Mouse (Mus musculus) liver, embryonic 16.5 days (tissue): ENCODE results near the gene Ugt1a9. TPM values are rescaled to one million over a fixed set of nuclear protein-coding genes. Genes with fewer than 3 reads are reported as not detected.
A peak's percentile ranks its signal among the peaks of the same experiment; 100 is the strongest.

Source experiments
- ATAC-seq: fragments of 200-750 bp; cut with Nextera tagmentation; 2 replicates; pipeline ENCODE4 v1.8.0; 2017; ENCODE audit warnings: low read depth, mild to moderate bottlenecking, moderate number of reproducible peaks, moderate library complexity
- H3K27ac ChIP-seq: fragments of 300-500 bp; sonication (generic); 2 replicates; pipeline ENCODE4 v1.5.1; 2014; ENCODE audit warnings: mild to moderate bottlenecking, low read length
- H3K27me3 ChIP-seq: fragments of 300-500 bp; sonication (generic); 2 replicates; pipeline ENCODE4 v1.6.1; 2014; ENCODE audit warnings: low read depth, low read length, mixed read lengths; ENCODE audit not compliant: control insufficient read depth, insufficient read depth
- H3K36me3 ChIP-seq: fragments of 300-500 bp; sonication (generic); 2 replicates; pipeline ENCODE4 v1.6.1; 2014; ENCODE audit warnings: mild to moderate bottlenecking; ENCODE audit not compliant: control insufficient read depth, insufficient read depth
- H3K4me1 ChIP-seq: fragments of 300-500 bp; sonication (generic); 2 replicates; pipeline ENCODE4 v1.6.1; 2014; ENCODE audit warnings: low read depth, low read length, mixed read lengths; ENCODE audit not compliant: control insufficient read depth
- H3K4me2 ChIP-seq: fragments of 300-500 bp; sonication (generic); 2 replicates; pipeline ENCODE4 v1.6.1; 2014; ENCODE audit warnings: low read depth, low read length, mixed read lengths
- H3K4me3 ChIP-seq: fragments of 300-500 bp; sonication (generic); 2 replicates; pipeline ENCODE4 v1.5.1; 2014; ENCODE audit warnings: low read depth, mild to moderate bottlenecking, low read length
- H3K9ac ChIP-seq: fragments of 300-500 bp; sonication (generic); 2 replicates; pipeline ENCODE4 v1.6.1; 2014; ENCODE audit warnings: low read depth, low read length
- H3K9me3 ChIP-seq: fragments of 300-500 bp; sonication (generic); replicated peaks from 2 replicates; pipeline ENCODE4 v1.6.1; 2016; ENCODE audit warnings: low read length; ENCODE audit not compliant: control insufficient read depth
- WGBS: fragments of 180-500 bp; shearing (Covaris S2); extraction: QIAGEN DNeasy Blood & Tissue Kit; methylation state at CpG from one replicate; pipeline ENCODE4 v1.1.7; 2014; ENCODE audit not compliant: insufficient replicate concordance; 5-methylcytosine and 5-hydroxymethylcytosine counted together
- polyA plus RNA-seq: library from polyadenylated mRNA; unstranded; fragments of >200 nt; fragmentation: Nextera tagmentation; extraction: Ambion mirVana; gene quantifications from 2 replicates; pipeline ENCODE4 v1.2.1, GENCODE M21; 2015

The Ugt1a9 gene
- polyA plus RNA-seq, 1 experiment from 2014 or later = 0.44 TPM

- WGBS = 53% methylated on average over 3 of the region's 3 CpGs
- no peak overlapping the region for H3K27ac ChIP-seq
- no peaks in the 10 kb centered on the region for H3K4me1 ChIP-seq
- ATAC-seq = no peak
- H3K4me3 ChIP-seq = no peak overlapping the region
- H3K36me3 ChIP-seq = no peaks in the 10 kb centered on the region
- H3K4me2 ChIP-seq = no peak overlapping the region
- H3K27me3 ChIP-seq = no peaks in the 10 kb centered on the region
- H3K9me3 ChIP-seq = no peaks in the 10 kb centered on the region
- no peak overlapping the region for H3K9ac ChIP-seq
These were observed 121.5 kb downstream of the Ugt1a9 start for GRCm38 (mm10) chr1:88192136-88192535.

- Histone ChIP-seq H3K27ac (no peak overlapping the region), H3K9me3 (no peaks in the 10 kb centered on the region), H3K36me3 (no peaks in the 10 kb centered on the region), H3K9ac (no peak overlapping the region), H3K4me3 (no peak overlapping the region), H3K27me3 (no peaks in the 10 kb centered on the region), H3K4me1 (no peaks in the 10 kb centered on the region), H3K4me2 (no peak overlapping the region)
- no peak for ATAC-seq
- 70% methylated on average over 1 of the region's 1 CpGs for WGBS
These were observed 125.1 kb downstream of the Ugt1a9 start for GRCm38 (mm10) chr1:88195687-88196086.

- Histone ChIP-seq H3K9me3 (no peaks in the 10 kb centered on the region), H3K4me3 (no peak overlapping the region), H3K9ac (no peak overlapping the region), H3K36me3 (no peaks in the 10 kb centered on the region), H3K27ac (no peak overlapping the region), H3K4me1 (no peaks in the 10 kb centered on the region), H3K27me3 (no peaks in the 10 kb centered on the region), H3K4me2 (no peak overlapping the region)
- no peak for ATAC-seq
- 43% methylated on average over 3 of the region's 3 CpGs for WGBS
These were observed 126.8 kb downstream of the Ugt1a9 start for GRCm38 (mm10) chr1:88197443-88197842.

GRCm38 (mm10) chr1:88199996-88200395 lies 129.4 kb downstream of the Ugt1a9 start:
- Histone ChIP-seq H3K4me2 (no peak overlapping the region), H3K9ac (no peak overlapping the region), H3K27ac (no peak overlapping the region), H3K9me3 (no peaks in the 10 kb centered on the region), H3K4me1 (no peaks in the 10 kb centered on the region; the same call in 1 of the 2 replicates), H3K27me3 (no peaks in the 10 kb centered on the region), H3K36me3 (no peaks in the 10 kb centered on the region), H3K4me3 (no peak overlapping the region)
- 59% methylated on average over 2 of the region's 2 CpGs for WGBS
- ATAC-seq = no peak

- no peak within 1 kb of the TSS for H3K4me2 ChIP-seq
- H3K9ac ChIP-seq = no peak within 1 kb of the TSS
- no peaks in the 10 kb centered on the region for H3K27me3 ChIP-seq
- no peaks in the 10 kb centered on the region for H3K36me3 ChIP-seq
- no peaks in the 10 kb centered on the region for H3K9me3 ChIP-seq
- no peaks in the 10 kb centered on the region; the same call in 1 of the 2 replicates for H3K4me1 ChIP-seq
- no peak for ATAC-seq
- WGBS = 60% methylated on average over 7 of the region's 7 CpGs
- H3K4me3 ChIP-seq = no peak within 1 kb of the TSS
- no peak within 1 kb of the TSS for H3K27ac ChIP-seq
These were observed 129.9 kb downstream of the Ugt1a9 start, which contains the start of gene Ugt1a2 for GRCm38 (mm10) chr1:88200456-88200855. Ugt1a2 (plus strand) TSS chr1:88200601.

GRCm38 (mm10) chr1:88205294-88205922 lies 134.8 kb downstream of the Ugt1a9 start, which contains the start of gene Dnajb3:
Dnajb3 (minus strand) TSS chr1:88205782.
- H3K27ac ChIP-seq = peak within 1 kb of the TSS; percentile 95
- no peaks in the 10 kb centered on the region for H3K9me3 ChIP-seq
- peak within 1 kb of the TSS; percentile 77 for H3K9ac ChIP-seq
- H3K4me1 ChIP-seq = peaks cover 18% of the 10 kb centered on the region
- ATAC-seq = peak; percentile 86
- no peaks in the 10 kb centered on the region for H3K36me3 ChIP-seq
- WGBS = 5% methylated on average over 62 of the region's 62 CpGs
- H3K4me3 ChIP-seq = peak within 1 kb of the TSS; percentile 67
- peak within 1 kb of the TSS; percentile 63 for H3K4me2 ChIP-seq
- H3K27me3 ChIP-seq = no peaks in the 10 kb centered on the region

- no peaks in the 10 kb centered on the region for H3K27me3 ChIP-seq
- 30% methylated on average over 2 of the region's 2 CpGs for WGBS
- H3K4me1 ChIP-seq = peaks cover 18% of the 10 kb centered on the region
- peak overlapping the region; percentile 95 for H3K27ac ChIP-seq
- peak; percentile 83 for ATAC-seq
- no peaks in the 10 kb centered on the region; the same call in 1 of the 2 replicates for H3K9me3 ChIP-seq
- H3K9ac ChIP-seq = no peak overlapping the region
- no peaks in the 10 kb centered on the region for H3K36me3 ChIP-seq
- no peak overlapping the region for H3K4me3 ChIP-seq
- H3K4me2 ChIP-seq = peak overlapping the region; percentile 49
These were observed 136.4 kb downstream of the Ugt1a9 start for GRCm38 (mm10) chr1:88206843-88207479.

- no peak within 1 kb of the TSS for H3K4me2 ChIP-seq
These were observed 141.2 kb downstream of the Ugt1a9 start, which contains the start of gene Ugt1a1 for GRCm38 (mm10) chr1:88211812-88212211. Ugt1a1 (plus strand) TSS chr1:88211959.

More at GRCm38 (mm10) chr1:88211812-88212211, 141.2 kb downstream of the Ugt1a9 start, which contains the start of gene Ugt1a1:
- Histone ChIP-seq H3K9me3 (peaks cover 19% of the 10 kb centered on the region), H3K4me3 (no peak within 1 kb of the TSS), H3K9ac (no peak within 1 kb of the TSS), H3K27me3 (no peaks in the 10 kb centered on the region), H3K4me1 (peaks cover 10% of the 10 kb centered on the region), H3K27ac (no peak within 1 kb of the TSS), H3K36me3 (no peaks in the 10 kb centered on the region)
- no peak for ATAC-seq
- 58% methylated on average over 8 of the region's 8 CpGs for WGBS
